Mouse (Mus musculus): Measurements from ENCODE around the gene Fhad1. TPM values are rescaled to one million over a fixed set of nuclear protein-coding genes. Genes with fewer than 3 reads are reported as not detected.

Fhad1 gene
- polyA plus RNA-seq, 1 experiment from 2014 or later = 1.5 TPM

DNA sequence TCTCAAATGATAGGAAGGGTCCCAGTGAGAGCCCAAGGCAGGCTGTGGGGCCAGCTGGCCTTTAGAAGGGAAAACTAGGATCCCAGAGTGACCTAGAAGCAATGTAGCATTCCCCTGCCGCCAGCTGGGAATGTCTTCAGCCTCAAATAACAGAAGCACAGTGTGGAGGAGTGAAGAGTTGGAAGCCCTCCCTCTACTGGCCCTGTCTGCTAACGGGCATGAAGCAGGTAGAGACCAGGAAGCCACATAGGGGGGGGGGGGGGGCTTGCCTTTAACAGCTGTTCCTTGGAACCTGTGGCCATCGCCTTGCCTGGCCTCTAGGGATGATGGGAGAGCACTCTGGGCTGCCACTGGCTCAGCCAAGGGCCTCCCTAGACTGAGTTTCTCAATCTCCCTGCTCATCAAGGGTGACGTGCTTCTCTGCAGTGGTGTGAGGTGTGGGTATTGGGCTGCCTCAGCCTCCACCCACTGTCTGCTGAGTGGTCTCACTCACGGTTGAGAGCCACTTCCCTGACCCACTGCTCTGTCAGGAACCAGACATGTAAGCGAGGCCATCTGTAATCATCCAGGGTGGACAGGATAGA lies 128.4 kb downstream of the Fhad1 start:
- no peaks in the 10 kb centered on the region for H3K27me3 ChIP-seq
- no peak overlapping the region for H3K27ac ChIP-seq
- H3K4me3 ChIP-seq = no peak overlapping the region
- WGBS = 51% methylated on average over 6 of the region's 6 CpGs
- no peaks in the 10 kb centered on the region for H3K36me3 ChIP-seq (ENCODE audit: poor library complexity, severe bottlenecking)
- H3K4me1 ChIP-seq = no peaks in the 10 kb centered on the region
- no peaks in the 10 kb centered on the region for H3K9me3 ChIP-seq (replicated peaks)
- ATAC-seq = no peak
- H3K4me2 ChIP-seq = no peak overlapping the region
- H3K9ac ChIP-seq = no peak overlapping the region

GRCm38 (mm10) chr4:141885451-141885850 lies 129.4 kb downstream of the Fhad1 start:
- H3K4me2 ChIP-seq = no peak overlapping the region
- no peaks in the 10 kb centered on the region for H3K4me1 ChIP-seq
- H3K36me3 ChIP-seq (ENCODE audit: poor library complexity, severe bottlenecking) = no peaks in the 10 kb centered on the region
- no peaks in the 10 kb centered on the region for H3K27me3 ChIP-seq
- no peak overlapping the region for H3K4me3 ChIP-seq
- ATAC-seq = no peak
- no peak overlapping the region for H3K27ac ChIP-seq
- WGBS = 85% methylated on average over 9 of the region's 9 CpGs
- H3K9me3 ChIP-seq (replicated peaks) = no peaks in the 10 kb centered on the region
- no peak overlapping the region for H3K9ac ChIP-seq

- no peak overlapping the region for H3K27ac ChIP-seq
- no peaks in the 10 kb centered on the region for H3K36me3 ChIP-seq (ENCODE audit: poor library complexity, severe bottlenecking)
- H3K4me1 ChIP-seq = no peaks in the 10 kb centered on the region
- H3K4me2 ChIP-seq = no peak overlapping the region
- no peaks in the 10 kb centered on the region for H3K9me3 ChIP-seq (replicated peaks)
- no peak overlapping the region for H3K4me3 ChIP-seq
- ATAC-seq = no peak
- 90% methylated on average over 7 of the region's 7 CpGs for WGBS
- H3K9ac ChIP-seq = no peak overlapping the region
- H3K27me3 ChIP-seq = no peaks in the 10 kb centered on the region
These were observed 132.0 kb downstream of the Fhad1 start for GRCm38 (mm10) chr4:141882858-141883257.

- Histone ChIP-seq H3K4me3 (no peak overlapping the region), H3K9me3 (replicated peaks) (no peaks in the 10 kb centered on the region), H3K27me3 (no peaks in the 10 kb centered on the region), H3K4me1 (no peaks in the 10 kb centered on the region), H3K27ac (no peak overlapping the region), H3K36me3 (ENCODE audit: poor library complexity, severe bottlenecking) (no peaks in the 10 kb centered on the region), H3K4me2 (no peak overlapping the region), H3K9ac (no peak overlapping the region)
- WGBS = 83% methylated on average over 5 of the region's 5 CpGs
- ATAC-seq = no peak
These were observed 132.9 kb downstream of the Fhad1 start for GRCm38 (mm10) chr4:141881950-141882349.

GRCm38 (mm10) chr4:141881289-141881914 lies 133.5 kb downstream of the Fhad1 start:
- H3K4me2 ChIP-seq = no peak overlapping the region
- 70% methylated on average over 10 of the region's 10 CpGs for WGBS

GRCm38 (mm10) chr4:141879875-141880274 lies 135.0 kb downstream of the Fhad1 start:
- H3K27ac ChIP-seq = no peak overlapping the region
- no peak overlapping the region for H3K4me2 ChIP-seq
- peaks cover 10% of the 10 kb centered on the region for H3K4me1 ChIP-seq
- H3K36me3 ChIP-seq (ENCODE audit: poor library complexity, severe bottlenecking) = no peaks in the 10 kb centered on the region
- H3K9me3 ChIP-seq (replicated peaks) = no peaks in the 10 kb centered on the region
- no peak overlapping the region for H3K9ac ChIP-seq
- H3K4me3 ChIP-seq = no peak overlapping the region
- no peaks in the 10 kb centered on the region for H3K27me3 ChIP-seq
- WGBS = 75% methylated on average over 9 of the region's 9 CpGs
- no peak for ATAC-seq

More at GRCm38 (mm10) chr4:141881289-141881914, 133.5 kb downstream of the Fhad1 start:
- ATAC-seq = no peak
- Histone ChIP-seq H3K9ac (no peak overlapping the region), H3K27me3 (no peaks in the 10 kb centered on the region), H3K36me3 (ENCODE audit: poor library complexity, severe bottlenecking) (no peaks in the 10 kb centered on the region), H3K9me3 (replicated peaks) (no peaks in the 10 kb centered on the region), H3K27ac (no peak overlapping the region), H3K4me3 (no peak overlapping the region), H3K4me1 (no peaks in the 10 kb centered on the region)

- Histone ChIP-seq H3K27me3 (no peaks in the 10 kb centered on the region), H3K27ac (no peak overlapping the region), H3K4me3 (no peak overlapping the region), H3K4me1 (peaks cover 13% of the 10 kb centered on the region), H3K9me3 (replicated peaks) (no peaks in the 10 kb centered on the region), H3K4me2 (no peak overlapping the region), H3K36me3 (ENCODE audit: poor library complexity, severe bottlenecking) (no peaks in the 10 kb centered on the region), H3K9ac (no peak overlapping the region)
- ATAC-seq = no peak
- 77% methylated on average over 4 of the region's 4 CpGs for WGBS
These were observed 135.8 kb downstream of the Fhad1 start for GRCm38 (mm10) chr4:141879074-141879473.

DNA sequence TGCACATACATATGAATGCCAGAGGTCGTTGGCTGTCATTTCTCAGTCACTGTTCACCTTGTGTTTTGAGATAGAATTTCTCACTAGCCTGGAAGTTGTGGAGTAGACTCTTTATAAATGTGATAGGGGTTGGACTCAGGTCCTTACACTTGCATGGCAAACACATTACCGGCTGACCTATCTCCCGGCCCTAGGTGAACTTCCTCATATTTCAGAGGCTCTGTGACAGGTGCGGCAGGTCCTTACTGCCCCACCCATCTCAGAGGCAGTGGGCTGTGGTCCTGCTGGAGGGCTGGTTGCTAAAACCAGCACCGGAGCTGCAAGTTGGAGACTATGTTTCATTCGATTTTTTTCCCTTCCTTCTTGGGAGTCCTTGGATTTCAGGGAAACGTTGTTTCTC lies 136.3 kb downstream of the Fhad1 start:
- ATAC-seq = no peak
- 80% methylated on average over 7 of the region's 7 CpGs for WGBS
- peaks cover 17% of the 10 kb centered on the region for H3K4me1 ChIP-seq
- H3K9ac ChIP-seq = no peak overlapping the region
- no peaks in the 10 kb centered on the region for H3K9me3 ChIP-seq (replicated peaks)
- H3K36me3 ChIP-seq (ENCODE audit: poor library complexity, severe bottlenecking) = no peaks in the 10 kb centered on the region
- no peak overlapping the region for H3K27ac ChIP-seq
- no peak overlapping the region for H3K4me3 ChIP-seq
- no peak overlapping the region for H3K4me2 ChIP-seq
- no peaks in the 10 kb centered on the region for H3K27me3 ChIP-seq

- Histone ChIP-seq H3K4me3 (peak overlapping the region; percentile 79), H3K27ac (peak overlapping the region; percentile 52; the same call in 1 of the 2 replicates), H3K9me3 (replicated peaks) (no peaks in the 10 kb centered on the region), H3K27me3 (no peaks in the 10 kb centered on the region), H3K9ac (peak overlapping the region; percentile 91), H3K4me2 (peak overlapping the region; percentile 94), H3K4me1 (peaks cover 48% of the 10 kb centered on the region), H3K36me3 (ENCODE audit: poor library complexity, severe bottlenecking) (0 out of 2 replicates have a peak, but pooled peaks cover 6% of the 10 kb centered on the region)
- WGBS = 11% methylated on average over 8 of the region's 8 CpGs
- peak; percentile 9; the same call in 1 of the 2 replicates for ATAC-seq
These were observed 139.3 kb downstream of the Fhad1 start for GRCm38 (mm10) chr4:141875481-141876108.

GRCm38 (mm10) chr4:141874601-141875460 lies 140.1 kb downstream of the Fhad1 start, which contains the start of gene Efhd2:
TSS of gene Efhd2 (minus strand) at chr4:141874920.
- peak; percentile 92 for ATAC-seq
- Histone ChIP-seq H3K4me3 (peak within 1 kb of the TSS; percentile 79), H3K9ac (peak within 1 kb of the TSS; percentile 91), H3K27ac (peak within 1 kb of the TSS; percentile 52; the same call in 1 of the 2 replicates), H3K36me3 (ENCODE audit: poor library complexity, severe bottlenecking) (peaks cover 6% of the 10 kb centered on the region; the same call in 1 of the 2 replicates), H3K4me2 (peak within 1 kb of the TSS; percentile 94), H3K9me3 (replicated peaks) (no peaks in the 10 kb centered on the region), H3K27me3 (no peaks in the 10 kb centered on the region), H3K4me1 (peaks cover 55% of the 10 kb centered on the region)
- WGBS = under 1% methylated on average over 51 of the region's 73 CpGs

DNA sequence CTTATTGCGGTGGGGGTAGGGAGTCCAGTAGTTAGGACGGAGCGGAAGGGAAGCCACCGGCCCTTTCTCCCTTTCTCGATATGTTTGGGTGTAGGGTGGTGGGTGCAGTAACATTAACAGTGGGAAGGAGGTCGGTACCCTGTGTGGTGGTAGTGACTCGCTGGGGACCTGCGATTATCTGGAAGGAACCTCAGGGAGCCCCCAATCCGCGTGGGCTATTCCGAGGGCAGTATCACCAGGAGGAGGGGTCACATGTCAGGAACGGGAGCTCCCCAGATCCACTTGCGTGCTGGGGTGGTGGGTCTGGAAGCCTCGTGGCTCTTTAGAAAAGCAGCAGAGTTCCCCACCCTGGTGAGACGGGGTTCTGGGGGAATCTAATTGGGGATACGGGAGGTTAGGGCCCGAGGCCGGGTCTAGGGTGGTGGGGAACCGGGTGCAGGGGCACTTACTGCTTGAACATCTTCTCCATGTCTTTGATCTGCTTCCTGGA lies 140.7 kb downstream of the Fhad1 start:
- 1% methylated on average over 19 of the region's 19 CpGs for WGBS
- Histone ChIP-seq H3K4me2 (peak overlapping the region; percentile 94), H3K27ac (no peak overlapping the region), H3K27me3 (no peaks in the 10 kb centered on the region), H3K36me3 (ENCODE audit: poor library complexity, severe bottlenecking) (peaks cover 6% of the 10 kb centered on the region; the same call in 1 of the 2 replicates), H3K9me3 (replicated peaks) (no peaks in the 10 kb centered on the region), H3K4me3 (peak overlapping the region; percentile 79), H3K9ac (peak overlapping the region; percentile 91), H3K4me1 (peaks cover 61% of the 10 kb centered on the region)
- peak; percentile 11 for ATAC-seq

All from forebrain, embryonic 13.5 days (tissue).